Mouse (Mus musculus): ENCODE data around the gene Etl4. TPM values are rescaled to one million over a fixed set of nuclear protein-coding genes. Genes with fewer than 3 reads are reported as not detected.

Gene Etl4
- total and polyA plus RNA-seq, 3 experiments, result not detected

GRCm38 (mm10) chr2:20571940-20572339 is 662.4 kb downstream of the Etl4 start:
- no peak overlapping the region for H3K9ac ChIP-seq (ENCODE audit: control insufficient read depth, low read depth, low read length, poor library complexity, severe bottlenecking)
- H3K4me1 ChIP-seq (ENCODE audit: control insufficient read depth in 1 of 2, insufficient read depth in 2 of 2, low read length in 2 of 2), result no peaks in the 10 kb centered on the region
- no peak overlapping the region for H3K4me3 ChIP-seq (ENCODE audit: control insufficient read depth in 1 of 2, insufficient read depth in 1 of 2, low read depth in 2 of 2, low read length in 2 of 2)
- H3K36me3 ChIP-seq (ENCODE audit: control insufficient read depth in 1 of 2, insufficient read depth in 2 of 2, low read length in 2 of 2), result no peaks in the 10 kb centered on the region
- no peaks in the 10 kb centered on the region for H3K27me3 ChIP-seq (ENCODE audit: control insufficient read depth in 1 of 2, insufficient read depth in 2 of 2, low read length in 2 of 2)
- H3K9me3 ChIP-seq (replicated peaks; ENCODE audit: insufficient read depth, low read length), result no peaks in the 10 kb centered on the region
- TF ChIP-seq USF1 (IDR thresholded peaks at IDR 0.05; ENCODE audit: low read depth, low read length) (no peak), MYB (IDR thresholded peaks at IDR 0.05; ENCODE audit: low read depth, low read length) (no peak), USF2 (IDR thresholded peaks at IDR 0.05; ENCODE audit: borderline replicate concordance in 1 of 2, insufficient read depth in 1 of 2, low read depth in 1 of 2, low read length in 2 of 2) (no peak), SIN3A (IDR thresholded peaks at IDR 0.05; ENCODE audit: low read length) (no peak), ZNF384 (IDR thresholded peaks at IDR 0.05; ENCODE audit: low read depth, low read length) (no peak), ZKSCAN1 (IDR thresholded peaks at IDR 0.05; ENCODE audit: low read depth, low read length) (no peak), UBTF (IDR thresholded peaks at IDR 0.05; ENCODE audit: borderline replicate concordance, insufficient read depth, low read depth, low read length) (no peak), GABPA (IDR thresholded peaks at IDR 0.05; ENCODE audit: low read depth, low read length) (no peak)
- H3K27ac ChIP-seq (ENCODE audit: control insufficient read depth, low read depth, low read length), result no peak overlapping the region
- H3K79me2 ChIP-seq (ENCODE audit: control insufficient read depth, insufficient read depth, low read length, poor library complexity), result no peaks in the 10 kb centered on the region
- no peak for DNase-seq (ENCODE audit: low read depth, low spot score)

- TF ChIP-seq MYB (IDR thresholded peaks at IDR 0.05; ENCODE audit: low read depth, low read length), result no peak
- no peak for TF ChIP-seq EP300 (IDR thresholded peaks at IDR 0.05; ENCODE audit: low read depth in 1 of 2, low read length in 2 of 2)
- TF ChIP-seq GABPA (IDR thresholded peaks at IDR 0.05; ENCODE audit: low read depth, low read length), result no peak
- TF ChIP-seq CTCF (IDR thresholded peaks at IDR 0.05 in 2 of 3, conservative IDR thresholded peaks at IDR 0.05 in 1 of 3; ENCODE audit: control insufficient read depth in 1 of 3, insufficient read depth in 1 of 3, low read depth in 2 of 3, low read length in 3 of 3, poor library complexity in 1 of 3, severe bottlenecking in 1 of 3), result no peak
- TF ChIP-seq TCF12 (IDR thresholded peaks at IDR 0.05; ENCODE audit: low read depth, low read length), result no peak
- TF ChIP-seq MAZ (IDR thresholded peaks at IDR 0.05; ENCODE audit: low read depth, low read length), result no peak
- no peak for TF ChIP-seq POLR2A (IDR thresholded peaks at IDR 0.05; ENCODE audit: control insufficient read depth in 1 of 2, insufficient read depth in 1 of 2, low read depth in 1 of 2, low read length in 2 of 2, poor library complexity in 1 of 2)
- no peak for TF ChIP-seq MYC (IDR thresholded peaks at IDR 0.05; ENCODE audit: low read depth, low read length)
- TF ChIP-seq UBTF (IDR thresholded peaks at IDR 0.05; ENCODE audit: borderline replicate concordance, insufficient read depth, low read depth, low read length), result no peak
- no peak for TF ChIP-seq ZMIZ1 (IDR thresholded peaks at IDR 0.05; ENCODE audit: low read depth, low read length)
- TF ChIP-seq NRF1 (IDR thresholded peaks at IDR 0.05; ENCODE audit: insufficient read depth, low read depth, low read length, poor library complexity, severe bottlenecking), result no peak
- H3K27me3 ChIP-seq (ENCODE audit: control insufficient read depth in 1 of 2, insufficient read depth in 2 of 2, low read length in 2 of 2), result no peaks in the 10 kb centered on the region
- no peaks in the 10 kb centered on the region for H3K36me3 ChIP-seq (ENCODE audit: control insufficient read depth in 1 of 2, insufficient read depth in 2 of 2, low read length in 2 of 2)
- no peak overlapping the region for H3K4me3 ChIP-seq (ENCODE audit: control insufficient read depth in 1 of 2, insufficient read depth in 1 of 2, low read depth in 2 of 2, low read length in 2 of 2)
- H3K79me2 ChIP-seq (ENCODE audit: control insufficient read depth, insufficient read depth, low read length, poor library complexity), result no peaks in the 10 kb centered on the region
- H3K9me3 ChIP-seq (replicated peaks; ENCODE audit: insufficient read depth, low read length), result no peaks in the 10 kb centered on the region
- DNase-seq (ENCODE audit: low read depth, low spot score), result no peak
- H3K9ac ChIP-seq (ENCODE audit: control insufficient read depth, low read depth, low read length, poor library complexity, severe bottlenecking), result no peak overlapping the region
- H3K27ac ChIP-seq (ENCODE audit: control insufficient read depth, low read depth, low read length), result no peak overlapping the region
- H3K4me1 ChIP-seq (ENCODE audit: control insufficient read depth in 1 of 2, insufficient read depth in 2 of 2, low read length in 2 of 2), result no peaks in the 10 kb centered on the region
These were observed 670.8 kb downstream of the Etl4 start for GRCm38 (mm10) chr2:20580331-20580730.
